Mouse (Mus musculus) liver, embryonic 14.5 days (tissue): Measurements from ENCODE around the gene B3galnt1. TPM values are rescaled to one million over a fixed set of nuclear protein-coding genes. Genes with fewer than 3 reads are reported as not detected.

Source experiments
- ATAC-seq: fragments of 200-750 bp; cut with Nextera tagmentation; 2 replicates; pipeline ENCODE4 v1.8.0; 2017; ENCODE audit warnings: moderate number of reproducible peaks, mild to moderate bottlenecking, moderate library complexity; ENCODE audit not compliant: insufficient read depth
- DNase-seq, 3 experiments: peaks; one replicate each; pipeline ENCODE4 v3.0.0-alpha.2; 2012 to 2013; ENCODE audit warnings: low read depth in 3 of 3, low spot score in 3 of 3
- H3K27ac ChIP-seq: fragments of 300-500 bp; sonication (generic); 2 replicates; pipeline ENCODE4 v1.5.1; 2014; ENCODE audit warnings: moderate library complexity, mild to moderate bottlenecking, control low read depth, inconsistent platforms
- H3K27me3 ChIP-seq: fragments of 300-500 bp; sonication (generic); 2 replicates; pipeline ENCODE4 v1.6.1; 2014; ENCODE audit warnings: mild to moderate bottlenecking, low read length, moderate library complexity; ENCODE audit not compliant: control insufficient read depth, insufficient read depth
- H3K36me3 ChIP-seq: fragments of 300-500 bp; sonication (generic); replicated peaks from 2 replicates; pipeline ENCODE4 v1.6.1; 2014; ENCODE audit warnings: low read depth; ENCODE audit not compliant: control insufficient read depth, insufficient read depth
- H3K4me1 ChIP-seq, 2 experiments: fragments of 200-500 bp in 1 of 2; fragments of 300-500 bp in 1 of 2; sonication (generic) in 1 of 2; replicated peaks; 2 replicates each; pipeline ENCODE4 v1.6.1; 2012 to 2014; ENCODE audit warnings: antibody characterized with exemption in 1 of 2, inconsistent platforms in 1 of 2, low read length in 1 of 2; ENCODE audit not compliant: control insufficient read depth in 2 of 2, insufficient read depth in 2 of 2
- H3K4me2 ChIP-seq: fragments of 300-500 bp; sonication (generic); 2 replicates; pipeline ENCODE4 v1.6.1; 2014; ENCODE audit warnings: low read depth, mild to moderate bottlenecking, control low read depth, moderate library complexity
- H3K4me3 ChIP-seq, 2 experiments: fragments of 200-500 bp in 1 of 2; fragments of 300-500 bp in 1 of 2; sonication (generic) in 1 of 2; 2 replicates each; pipeline ENCODE4 v1.5.1; 2012 to 2014; ENCODE audit warnings: low read depth in 2 of 2, low read length in 2 of 2, mild to moderate bottlenecking in 2 of 2, control low read depth in 1 of 2, inconsistent platforms in 1 of 2, moderate library complexity in 1 of 2; ENCODE audit not compliant: insufficient read depth in 1 of 2
- H3K9ac ChIP-seq: fragments of 300-500 bp; sonication (generic); replicated peaks from 2 replicates; pipeline ENCODE4 v1.6.1; 2014; ENCODE audit warnings: mild to moderate bottlenecking, control low read depth, moderate library complexity
- H3K9me3 ChIP-seq: fragments of 300-500 bp; sonication (generic); 2 replicates; pipeline ENCODE4 v1.6.1; 2016; ENCODE audit warnings: low read length, mixed read lengths; ENCODE audit not compliant: control insufficient read depth
- CTCF ChIP-seq: IDR thresholded peaks from 2 replicates; pipeline ENCODE4 v1.5.1; 2016; ENCODE audit warnings: antibody characterized with exemption, low read depth, control low read depth
- EP300 ChIP-seq: IDR thresholded peaks from 2 replicates; pipeline ENCODE4 v1.6.1; 2016; ENCODE audit warnings: antibody characterized with exemption, low read depth
- WGBS: fragments of 180-500 bp; shearing (Covaris S2); extraction: QIAGEN DNeasy Blood & Tissue Kit; methylation state at CpG from one replicate; pipeline ENCODE4 v1.1.7; 2014; ENCODE audit not compliant: insufficient replicate concordance; 5-methylcytosine and 5-hydroxymethylcytosine counted together
- polyA plus RNA-seq, 2 experiments: library from polyadenylated mRNA; depleted of rRNA in 1 of 2; stranded (reverse) in 1 of 2; unstranded in 1 of 2; fragments of >200 nt; fragmentation: Nextera tagmentation in 1 of 2; extraction: Ambion mirVana in 1 of 2; gene quantifications; 2 replicates each; pipeline versions ENCODE4 v1.2.1 to v1.2.3; 2012 to 2014

The B3galnt1 gene
- polyA plus RNA-seq, 2 experiments: 1.3 to 2.9 TPM

- Histone ChIP-seq H3K9me3 (no peaks in the 10 kb centered on the region), H3K4me3 (no peak overlapping the region), H3K27ac (no peak overlapping the region), H3K9ac (no peak overlapping the region), H3K4me1 (no peaks in the 10 kb centered on the region), H3K4me2 (no peak overlapping the region), H3K36me3 (no peaks in the 10 kb centered on the region), H3K27me3 (no peaks in the 10 kb centered on the region)
- DNase-seq (no peak), ATAC-seq (no peak)
- WGBS: 63% methylated on average over 11 of the region's 11 CpGs
- no peak for TF ChIP-seq EP300
These were observed 27.6 kb upstream of the B3galnt1 start for GRCm38 (mm10) chr3:69626213-69626962.

GRCm38 (mm10) chr3:69624182-69624581 is 25.4 kb upstream of the B3galnt1 start:
- no peaks in the 10 kb centered on the region for H3K9me3 ChIP-seq
- TF ChIP-seq CTCF (no peak), EP300 (no peak)
- no peak overlapping the region for H3K27ac ChIP-seq
- DNase-seq: no peak
- H3K4me2 ChIP-seq: no peak overlapping the region
- H3K4me1 ChIP-seq: no peaks in the 10 kb centered on the region
- 54% methylated on average over 2 of the region's 2 CpGs for WGBS
- H3K4me3 ChIP-seq: no peak overlapping the region
- ATAC-seq: no peak
- H3K27me3 ChIP-seq: no peaks in the 10 kb centered on the region
- no peaks in the 10 kb centered on the region for H3K36me3 ChIP-seq
- H3K9ac ChIP-seq: no peak overlapping the region

- H3K36me3 ChIP-seq: no peaks in the 10 kb centered on the region
- no peaks in the 10 kb centered on the region for H3K9me3 ChIP-seq
- H3K4me3 ChIP-seq: no peak overlapping the region
- no peaks in the 10 kb centered on the region for H3K4me1 ChIP-seq
- H3K4me2 ChIP-seq: no peak overlapping the region
- TF ChIP-seq CTCF (no peak), EP300 (no peak)
- no peaks in the 10 kb centered on the region for H3K27me3 ChIP-seq
- no peak overlapping the region for H3K27ac ChIP-seq
- DNase-seq (no peak), ATAC-seq (no peak)
- no peak overlapping the region for H3K9ac ChIP-seq
- 81% methylated on average over 5 of the region's 5 CpGs for WGBS
These were observed 9.1 kb upstream of the B3galnt1 start for GRCm38 (mm10) chr3:69607909-69608308.

- H3K27me3 ChIP-seq: no peaks in the 10 kb centered on the region
- H3K36me3 ChIP-seq: no peaks in the 10 kb centered on the region
- H3K9ac ChIP-seq: no peak overlapping the region
- H3K4me2 ChIP-seq: no peak overlapping the region
- H3K9me3 ChIP-seq: no peaks in the 10 kb centered on the region
- no peaks in the 10 kb centered on the region for H3K4me1 ChIP-seq
- no peak overlapping the region for H3K4me3 ChIP-seq
- WGBS: 13% methylated on average over 1 of the region's 1 CpGs
- no peak for TF ChIP-seq CTCF
- TF ChIP-seq EP300: no peak
- no peak for ATAC-seq
- H3K27ac ChIP-seq: no peak overlapping the region
- DNase-seq: no peak
These were observed 8.7 kb upstream of the B3galnt1 start for GRCm38 (mm10) chr3:69607468-69607867.

GRCm38 (mm10) chr3:69606923-69607322 is 8.2 kb upstream of the B3galnt1 start:
- Histone ChIP-seq H3K4me2 (no peak overlapping the region), H3K9ac (no peak overlapping the region), H3K36me3 (no peaks in the 10 kb centered on the region), H3K27ac (no peak overlapping the region), H3K4me3 (no peak overlapping the region), H3K27me3 (no peaks in the 10 kb centered on the region), H3K9me3 (no peaks in the 10 kb centered on the region), H3K4me1 (no peaks in the 10 kb centered on the region)
- DNase-seq: no peak
- TF ChIP-seq CTCF (no peak), EP300 (no peak)
- WGBS: 38% methylated on average over 1 of the region's 1 CpGs
- no peak for ATAC-seq
